Mouse (Mus musculus) forebrain, postnatal 0 days (tissue): ENCODE measurements at regions not wholly inside any gene's neighbourhood (a gene's known extent, or its start where the extent isn't known, plus 50 kb on each side); places are given as distances from the start of the nearest gene placed in this dataset.

Experiments
- ATAC-seq: fragments of 200-750 bp; cut with Nextera tagmentation; 2 replicates; pipeline ENCODE4 v1.8.0; 2017; ENCODE audit warnings: mild to moderate bottlenecking, moderate library complexity
- DNase-seq: peaks from one replicate; pipeline ENCODE4 v3.0.0-alpha.2; 2015
- H3K27ac ChIP-seq: fragments of 300-500 bp; sonication (generic); 2 replicates; pipeline ENCODE4 v1.5.1; 2014; ENCODE audit warnings: low read depth, mild to moderate bottlenecking, antibody characterized with exemption, low read length, moderate library complexity, mixed read lengths
- H3K27me3 ChIP-seq: fragments of 300-500 bp; sonication (generic); 2 replicates; pipeline ENCODE4 v1.6.1; 2014; ENCODE audit warnings: mild to moderate bottlenecking, low read length, mixed read lengths; ENCODE audit not compliant: insufficient read depth
- H3K36me3 ChIP-seq: fragments of 300-500 bp; sonication (generic); 2 replicates; pipeline ENCODE4 v1.6.1; 2014; ENCODE audit warnings: mild to moderate bottlenecking, moderate library complexity; ENCODE audit not compliant: insufficient read depth
- H3K4me1 ChIP-seq: fragments of 300-500 bp; sonication (generic); 2 replicates; pipeline ENCODE4 v1.6.1; 2014; ENCODE audit warnings: antibody characterized with exemption; ENCODE audit not compliant: insufficient read depth
- H3K4me2 ChIP-seq: fragments of 300-500 bp; sonication (generic); 2 replicates; pipeline ENCODE4 v1.6.1; 2014; ENCODE audit warnings: low read depth, mild to moderate bottlenecking, moderate library complexity
- H3K4me3 ChIP-seq: fragments of 300-500 bp; sonication (generic); 2 replicates; pipeline ENCODE4 v1.5.1; 2014; ENCODE audit warnings: low read depth, low read length, mixed read lengths
- H3K9ac ChIP-seq: fragments of 300-500 bp; sonication (generic); 2 replicates; pipeline ENCODE4 v1.6.1; 2014; ENCODE audit warnings: mild to moderate bottlenecking
- H3K9me3 ChIP-seq: fragments of 300-500 bp; sonication (generic); 2 replicates; pipeline ENCODE4 v1.6.1; 2016; ENCODE audit warnings: low read length
- CTCF ChIP-seq: sonication (generic); IDR thresholded peaks from 2 replicates; pipeline ENCODE4 v1.5.1; 2016; ENCODE audit warnings: antibody characterized with exemption, control low read depth, low read depth
- WGBS: fragments of 180-500 bp; shearing (Covaris S2); extraction: QIAGEN DNeasy Blood & Tissue Kit; methylation state at CpG from one replicate; pipeline ENCODE4 v1.1.7; 2014; 5-methylcytosine and 5-hydroxymethylcytosine counted together

- Histone ChIP-seq H3K36me3 (no peaks in the 10 kb centered on the region), H3K4me1 (no peaks in the 10 kb centered on the region), H3K9me3 (no peaks in the 10 kb centered on the region), H3K4me2 (no peak overlapping the region), H3K4me3 (no peak overlapping the region), H3K27me3 (peaks cover 12% of the 10 kb centered on the region; the same call in 1 of the 2 replicates), H3K27ac (no peak overlapping the region), H3K9ac (no peak overlapping the region)
- 19% methylated on average over 8 of the region's 8 CpGs for WGBS
- TF ChIP-seq CTCF, result no peak
- DNase-seq (no peak), ATAC-seq (no peak)
These were observed 656.3 kb downstream of the Slc22a22 start for GRCm38 (mm10) chr15:56820977-56821579.

DNA sequence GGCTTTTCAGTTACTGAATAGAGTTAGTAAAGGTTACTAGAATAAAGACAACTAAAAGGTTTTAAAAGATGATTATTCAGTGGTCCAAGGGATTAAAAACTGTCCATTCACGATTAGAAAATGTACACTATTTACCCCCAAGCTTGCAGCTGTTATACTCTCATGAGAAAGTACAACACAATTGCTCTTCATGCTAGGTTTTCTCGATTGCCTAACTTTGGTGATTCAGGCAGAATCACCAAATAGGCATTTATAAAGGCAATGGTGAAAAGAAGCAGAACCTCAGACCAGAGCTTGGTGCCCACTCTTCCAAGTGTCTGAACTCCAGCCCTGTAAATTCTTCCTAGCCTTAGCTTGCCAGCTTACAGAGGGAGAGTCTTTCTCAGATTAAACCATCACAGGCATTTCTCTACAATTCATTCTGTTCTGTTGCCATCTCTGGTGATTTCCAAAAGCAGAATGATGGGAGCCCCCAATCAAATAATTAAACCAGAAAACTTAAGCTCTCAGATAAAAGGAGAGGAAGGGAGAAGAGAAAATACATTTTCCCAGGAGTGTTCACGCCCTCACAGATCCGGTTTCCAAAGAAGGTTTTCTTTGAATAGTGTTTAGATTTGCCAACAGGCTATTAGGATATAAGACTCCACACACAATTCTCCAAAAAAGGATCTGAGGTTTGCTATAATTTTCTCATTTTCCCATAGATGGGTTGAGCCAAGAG is 657.0 kb downstream of the Slc22a22 start:
- no peak for ATAC-seq
- no peak for DNase-seq

DNA sequence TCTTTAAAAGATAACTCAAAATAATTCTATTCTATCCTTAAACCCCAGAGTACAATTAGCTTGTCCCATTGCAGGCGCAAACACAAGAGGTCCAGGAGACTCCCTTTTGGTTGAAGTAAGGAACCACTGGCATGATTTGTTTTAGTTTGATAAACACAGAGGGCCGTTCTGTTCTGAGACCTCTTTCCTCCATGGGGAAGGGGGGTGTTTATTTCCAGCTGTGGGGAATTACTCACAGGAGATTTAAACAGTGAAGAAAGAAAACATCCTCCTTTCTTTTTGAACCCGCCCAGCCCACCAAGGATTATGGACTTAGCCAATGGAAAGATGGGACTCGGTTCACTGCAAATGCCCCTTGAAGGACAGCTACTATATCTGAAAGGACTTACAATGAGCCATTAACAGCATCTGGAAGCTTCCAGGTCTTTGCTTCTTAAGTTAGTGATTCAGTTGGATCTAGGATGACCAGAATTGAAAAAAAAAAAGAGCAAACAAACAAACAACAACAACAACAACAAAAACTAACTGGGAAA is 659.2 kb downstream of the Slc22a22 start:
- H3K9ac ChIP-seq, result no peak overlapping the region
- H3K4me1 ChIP-seq, result no peaks in the 10 kb centered on the region
- 11% methylated on average over 4 of the region's 4 CpGs for WGBS
- no peak overlapping the region for H3K27ac ChIP-seq
- no peak overlapping the region for H3K4me3 ChIP-seq
- peaks cover 12% of the 10 kb centered on the region; the same call in 1 of the 2 replicates for H3K27me3 ChIP-seq
- H3K9me3 ChIP-seq, result no peaks in the 10 kb centered on the region
- no peak overlapping the region for H3K4me2 ChIP-seq
- ATAC-seq, result no peak
- H3K36me3 ChIP-seq, result no peaks in the 10 kb centered on the region
- no peak for DNase-seq
- no peak for TF ChIP-seq CTCF

More for the DNA sequence above, 657.0 kb downstream of the Slc22a22 start:
- no peaks in the 10 kb centered on the region for H3K9me3 ChIP-seq
- H3K27ac ChIP-seq, result no peak overlapping the region
- peaks cover 12% of the 10 kb centered on the region; the same call in 1 of the 2 replicates for H3K27me3 ChIP-seq
- no peaks in the 10 kb centered on the region for H3K4me1 ChIP-seq
- no peak overlapping the region for H3K4me2 ChIP-seq
- H3K36me3 ChIP-seq, result no peaks in the 10 kb centered on the region
- H3K4me3 ChIP-seq, result no peak overlapping the region
- no peak for TF ChIP-seq CTCF
- H3K9ac ChIP-seq, result no peak overlapping the region
- WGBS, result 27% methylated on average over 4 of the region's 4 CpGs

GRCm38 (mm10) chr15:56817204-56818157 is 659.9 kb downstream of the Slc22a22 start:
- Histone ChIP-seq H3K9me3 (no peaks in the 10 kb centered on the region), H3K27ac (no peak overlapping the region), H3K27me3 (peaks cover 12% of the 10 kb centered on the region; the same call in 1 of the 2 replicates), H3K36me3 (no peaks in the 10 kb centered on the region), H3K9ac (no peak overlapping the region), H3K4me2 (no peak overlapping the region), H3K4me1 (no peaks in the 10 kb centered on the region), H3K4me3 (no peak overlapping the region)
- no peak for TF ChIP-seq CTCF
- DNase-seq (no peak), ATAC-seq (peak; percentile 42; the same call in 1 of the 2 replicates)
- WGBS, result 9% methylated on average over 5 of the region's 5 CpGs

GRCm38 (mm10) chr15:56813876-56814275 is 663.5 kb downstream of the Slc22a22 start:
- TF ChIP-seq CTCF, result no peak
- no peak for ATAC-seq
- H3K9me3 ChIP-seq, result no peaks in the 10 kb centered on the region
- H3K9ac ChIP-seq, result no peak overlapping the region
- WGBS, result 51% methylated on average over 5 of the region's 5 CpGs
- peaks cover 8% of the 10 kb centered on the region; the same call in 1 of the 2 replicates for H3K27me3 ChIP-seq
- no peaks in the 10 kb centered on the region for H3K4me1 ChIP-seq
- DNase-seq, result no peak
- no peak overlapping the region for H3K27ac ChIP-seq
- no peak overlapping the region for H3K4me3 ChIP-seq
- no peaks in the 10 kb centered on the region for H3K36me3 ChIP-seq
- H3K4me2 ChIP-seq, result no peak overlapping the region

GRCm38 (mm10) chr15:56810151-56810550 is 667.3 kb downstream of the Slc22a22 start:
- DNase-seq (no peak), ATAC-seq (no peak)
- Histone ChIP-seq H3K4me3 (no peak overlapping the region), H3K4me2 (peak overlapping the region; percentile 8; the same call in 1 of the 2 replicates), H3K27me3 (no peaks in the 10 kb centered on the region), H3K36me3 (no peaks in the 10 kb centered on the region), H3K4me1 (no peaks in the 10 kb centered on the region), H3K27ac (no peak overlapping the region), H3K9ac (no peak overlapping the region), H3K9me3 (no peaks in the 10 kb centered on the region)
- no peak for TF ChIP-seq CTCF
- WGBS, result 38% methylated on average over 13 of the region's 13 CpGs
